Mouse (Mus musculus) gastrocnemius, adult 2 months (tissue): Measurements from ENCODE around the gene Stard13. TPM values are rescaled to one million over a fixed set of nuclear protein-coding genes. Genes with fewer than 3 reads are reported as not detected.

Experiments
- DNase-seq: peaks from one replicate; pipeline ENCODE4 v3.0.0; 2022
- H3K27ac ChIP-seq: fragments of 200-600 bp; 2 replicates; pipeline ENCODE4 v1.8.1; 2022; ENCODE audit warnings: mild to moderate bottlenecking
- H3K4me3 ChIP-seq: fragments of 200-600 bp; 2 replicates; pipeline ENCODE4 v1.8.1; 2022; ENCODE audit warnings: mild to moderate bottlenecking, moderate library complexity
- CTCF ChIP-seq: fragments of 200-600 bp; IDR thresholded peaks from 2 replicates; pipeline ENCODE4 v1.8.1; 2022; ENCODE audit warnings: antibody characterized with exemption, mild to moderate bottlenecking, moderate library complexity
- intact Hi-C: fragments of 180-260 bp; cut with DNase I; formaldehyde crosslinking; loops from one replicate; pipeline ENCODE4 v1.15.1; 2025
- total RNA-seq, 2 experiments: library from RNA; stranded (reverse); gene quantifications; 2 replicates each; pipeline ENCODE4 v1.2.3; 2021

The Stard13 gene
- total RNA-seq, 2 experiments from 2014 or later: 6.7 to 7.4 TPM

GRCm38 (mm10) chr5:151023461-151023860 lies 210.2 kb downstream of the Stard13 start:
- H3K4me3 ChIP-seq: no peak overlapping the region
- peak overlapping the region; percentile 21 for H3K27ac ChIP-seq
- no peak for TF ChIP-seq CTCF
- DNase-seq: peak; percentile 37
- intact Hi-C loops: no loop called here

GRCm38 (mm10) chr5:151022939-151023338 lies 210.7 kb downstream of the Stard13 start:
- no peak for DNase-seq
- Histone ChIP-seq H3K4me3 (no peak overlapping the region), H3K27ac (no peak overlapping the region)
- intact Hi-C loops: no loop called here
- TF ChIP-seq CTCF: no peak

GRCm38 (mm10) chr5:151022026-151022425 lies 211.6 kb downstream of the Stard13 start:
- intact Hi-C loops: no loop called here
- Histone ChIP-seq H3K4me3 (no peak overlapping the region), H3K27ac (no peak overlapping the region; the same call in 1 of the 2 replicates)
- peak; percentile 26 for DNase-seq
- no peak for TF ChIP-seq CTCF

- no peak for TF ChIP-seq CTCF
- Histone ChIP-seq H3K27ac (0 out of 2 replicates have a peak overlapping the region, but pooled peaks have one; percentile 13), H3K4me3 (peak overlapping the region; percentile 26; the same call in 1 of the 2 replicates)
- intact Hi-C loops: no loop called here
- DNase-seq: no peak
Observed at GRCm38 (mm10) chr5:151020831-151021230, 212.8 kb downstream of the Stard13 start.

- Histone ChIP-seq H3K4me3 (peak overlapping the region; percentile 26; the same call in 1 of the 2 replicates), H3K27ac (0 out of 2 replicates have a peak overlapping the region, but pooled peaks have one; percentile 13)
- DNase-seq: no peak
- intact Hi-C loops: no loop called here
- TF ChIP-seq CTCF: no peak
Observed at GRCm38 (mm10) chr5:151020031-151020820, 213.4 kb downstream of the Stard13 start.

- Histone ChIP-seq H3K27ac (no peak overlapping the region), H3K4me3 (no peak overlapping the region)
- intact Hi-C loops: no loop called here
- DNase-seq: no peak
- no peak for TF ChIP-seq CTCF
Observed at GRCm38 (mm10) chr5:151018959-151019358, 214.7 kb downstream of the Stard13 start.

GRCm38 (mm10) chr5:151018450-151018849 lies 215.2 kb downstream of the Stard13 start:
- no peak for TF ChIP-seq CTCF
- H3K27ac ChIP-seq: no peak overlapping the region
- intact Hi-C loops: no loop called here
- DNase-seq: no peak
- no peak overlapping the region for H3K4me3 ChIP-seq

- Histone ChIP-seq H3K4me3 (no peak overlapping the region), H3K27ac (no peak overlapping the region)
- intact Hi-C loops: no loop called here
- no peak for DNase-seq
- no peak for TF ChIP-seq CTCF
Observed at GRCm38 (mm10) chr5:151004216-151004755, 229.3 kb downstream of the Stard13 start.

- no peak overlapping the region for H3K27ac ChIP-seq
- no peak for TF ChIP-seq CTCF
- H3K4me3 ChIP-seq: no peak overlapping the region
- no peak for DNase-seq
- intact Hi-C loops: no loop called here
Observed at GRCm38 (mm10) chr5:151002051-151002450, 231.6 kb downstream of the Stard13 start.

GRCm38 (mm10) chr5:151001111-151001510 lies 232.5 kb downstream of the Stard13 start:
- H3K4me3 ChIP-seq: no peak overlapping the region
- no peak overlapping the region for H3K27ac ChIP-seq
- DNase-seq: no peak
- TF ChIP-seq CTCF: no peak
- intact Hi-C loops: no loop called here

- intact Hi-C loops: no loop called here
- no peak for TF ChIP-seq CTCF
- H3K4me3 ChIP-seq: no peak overlapping the region
- no peak for DNase-seq
- H3K27ac ChIP-seq: no peak overlapping the region
Observed at GRCm38 (mm10) chr5:150996586-150996985, 237.1 kb downstream of the Stard13 start.

GRCm38 (mm10) chr5:150994096-150994495 lies 239.5 kb downstream of the Stard13 start:
- H3K27ac ChIP-seq: no peak overlapping the region
- no peak overlapping the region for H3K4me3 ChIP-seq
- DNase-seq: no peak
- TF ChIP-seq CTCF: no peak
- intact Hi-C loops: no loop called here

Other genes with a start within 250 kb of the Stard13 start
- gene Gm42906, start 194.3 kb upstream of the Stard13 start, total RNA-seq: 1 to 10 TPM; 1.1 to 1.3 TPM